Comparison of ENCODE assay signal across 17 mouse cellular contexts in the genomic region with DNA sequence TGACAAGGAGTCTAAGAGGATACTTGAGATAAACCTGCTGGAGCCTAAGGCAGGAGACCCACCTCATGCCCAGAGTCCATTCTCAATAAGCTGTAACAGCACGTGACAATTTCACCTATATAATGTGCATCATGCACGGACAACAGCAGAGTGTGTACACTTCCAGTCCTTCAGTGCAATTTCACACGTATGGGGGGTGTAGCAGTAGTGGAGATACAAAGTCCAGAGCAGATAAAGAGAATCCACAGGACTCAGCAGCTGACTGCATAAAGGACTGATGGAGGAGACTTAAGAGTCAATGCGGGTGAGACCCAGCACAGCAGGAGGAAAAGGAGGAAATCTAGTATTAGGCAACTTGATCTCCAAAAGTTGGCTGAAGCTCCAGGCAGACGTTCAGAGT.
"Had no signal": no experiment of that assay in that cellular context is flagged by ENCODE, and none has a peak within 500 bp of the region (broad histone marks: within the 10 kb centered on the region; RNA-seq: fewer than 3 reads in every experiment).

No protein-coding gene starts in this region.

- H3K4me2 ChIP-seq: kidney, embryonic 15.5 days; liver, embryonic 13.5 days; midbrain, embryonic 11.5 days; neural tube, embryonic 12.5 days had no signal

- H3K9me3 ChIP-seq: kidney, embryonic 15.5 days; liver, embryonic 13.5 days; neural tube, embryonic 12.5 days had no signal

- H3K4me1 ChIP-seq: kidney, embryonic 15.5 days; liver, embryonic 13.5 days; neural tube, embryonic 12.5 days had no signal

- DNase-seq: kidney, adult 8-10 months; kidney, postnatal 10 days; kidney, postnatal 36 days; layer of hippocampus, postnatal 36 days; liver, embryonic 13.5 days; lung, adult 2 months; lung, postnatal 14 days; lung, postnatal 4 days; midbrain, embryonic 14.5 days; retina, postnatal 1 day; right cerebral cortex, postnatal 25 days; spleen, adult 18-20 months; thymus, postnatal 36 days had no signal

- H3K27me3 ChIP-seq: kidney, embryonic 15.5 days; liver, embryonic 13.5 days; neural tube, embryonic 12.5 days had no signal

- H3K9ac ChIP-seq: kidney, embryonic 15.5 days; liver, embryonic 13.5 days; neural tube, embryonic 12.5 days had no signal

- H3K27ac ChIP-seq: kidney, embryonic 15.5 days; left cerebral cortex, adult 2 months; liver, embryonic 13.5 days; neural tube, embryonic 12.5 days had no signal

- H3K36me3 ChIP-seq: kidney, embryonic 15.5 days; liver, embryonic 13.5 days; neural tube, embryonic 12.5 days had no signal

- H3K4me3 ChIP-seq: kidney, embryonic 15.5 days; left cerebral cortex, adult 2 months; liver, embryonic 13.5 days; neural tube, embryonic 12.5 days had no signal
